Mouse (Mus musculus): ENCODE measurements around the gene Isg20. TPM values are rescaled to one million over a fixed set of nuclear protein-coding genes. Genes with fewer than 3 reads are reported as not detected.

The Isg20 gene
- polyA plus RNA-seq, 1 experiment from 2014 or later: 94.6 TPM

DNA sequence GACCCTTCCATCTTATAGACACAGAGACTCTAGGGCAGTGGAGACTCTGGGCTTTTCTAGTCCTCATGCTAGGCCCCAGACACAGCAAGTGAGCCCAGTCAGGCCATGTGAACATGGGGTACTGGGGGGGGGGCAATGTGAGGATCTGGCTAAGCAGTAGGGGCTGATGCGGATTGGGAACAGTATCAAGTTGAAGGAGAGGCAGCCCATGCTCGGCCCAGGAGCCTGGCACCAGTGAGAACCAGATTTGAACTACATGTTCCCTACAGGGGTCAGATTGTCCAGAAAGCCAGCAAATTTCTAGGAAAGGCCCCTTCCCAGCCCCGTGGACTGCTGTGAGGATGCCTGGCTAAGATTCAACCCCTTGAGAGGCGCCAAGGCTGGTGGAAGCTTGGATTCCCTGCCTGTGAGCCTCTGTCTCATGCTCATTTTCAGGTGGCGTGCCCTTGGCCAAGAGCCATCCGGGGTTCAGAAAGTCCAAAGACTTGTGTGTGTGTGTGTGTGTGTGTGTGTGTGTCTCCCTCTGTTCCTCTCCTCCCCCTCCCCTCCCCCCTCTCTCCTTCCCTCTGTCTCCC lies 45.4 kb downstream of the Isg20 start:
- 57% methylated on average over 6 of the region's 6 CpGs for WGBS (ENCODE audit: insufficient replicate concordance)

GRCm38 (mm10) chr7:78963891-78964290 lies 50.7 kb downstream of the Isg20 start:
- no peak overlapping the region for H3K27ac ChIP-seq (replicated peaks)
- no peaks in the 10 kb centered on the region for H3K4me1 ChIP-seq (replicated peaks)
- H3K9ac ChIP-seq: no peak overlapping the region
- no peaks in the 10 kb centered on the region for H3K27me3 ChIP-seq
- H3K4me3 ChIP-seq (replicated peaks): no peak overlapping the region
- WGBS (ENCODE audit: insufficient replicate concordance): 61% methylated on average over 3 of the region's 3 CpGs
- no peaks in the 10 kb centered on the region for H3K36me3 ChIP-seq (replicated peaks)
- no peaks in the 10 kb centered on the region for H3K9me3 ChIP-seq (replicated peaks)
- ATAC-seq (ENCODE audit: insufficient read depth): no peak
- H3K4me2 ChIP-seq: no peak overlapping the region

More for the DNA sequence above, 45.4 kb downstream of the Isg20 start:
- Histone ChIP-seq H3K4me1 (replicated peaks) (no peaks in the 10 kb centered on the region), H3K27me3 (no peaks in the 10 kb centered on the region), H3K9ac (no peak overlapping the region), H3K4me3 (replicated peaks) (no peak overlapping the region), H3K9me3 (replicated peaks) (no peaks in the 10 kb centered on the region), H3K27ac (replicated peaks) (no peak overlapping the region), H3K4me2 (no peak overlapping the region), H3K36me3 (replicated peaks) (no peaks in the 10 kb centered on the region)
- no peak for ATAC-seq (ENCODE audit: insufficient read depth)

Small RNA genes lying within 50 kb of the gene (microRNA-seq; reads per million reads assigned to microRNA genes)
- gene Mir7-2: 17.0 reads per million, percentile 33 among the genes with 10 or more reads in this experiment

Other genes starting within 250 kb of the Isg20 start
- gene Ntrk3, start 175.4 kb upstream of the Isg20 start, polyA plus RNA-seq (2015; fragmentation: Nextera tagmentation; extraction: Ambion mirVana): 0.09 and 0.12 TPM in 2 replicates
- gene Mrps11, start 130.3 kb upstream of the Isg20 start, polyA plus RNA-seq (2015; fragmentation: Nextera tagmentation; extraction: Ambion mirVana): 39.0 and 39.2 TPM in 2 replicates
- 39.5 and 40.5 TPM in 2 replicates for gene Mrpl46, start 129.9 kb upstream of the Isg20 start, polyA plus RNA-seq (2015; fragmentation: Nextera tagmentation; extraction: Ambion mirVana)
- gene Det1, start 66.2 kb upstream of the Isg20 start, polyA plus RNA-seq (2015; fragmentation: Nextera tagmentation; extraction: Ambion mirVana): 6.8 TPM in 2 replicates
- gene Aen, start 17.6 kb upstream of the Isg20 start, polyA plus RNA-seq (2015; fragmentation: Nextera tagmentation; extraction: Ambion mirVana): 15.9 and 19.3 TPM in 2 replicates
- gene Acan, start 140.1 kb downstream of the Isg20 start, polyA plus RNA-seq (2015; fragmentation: Nextera tagmentation; extraction: Ambion mirVana): 0.03 and 0.33 TPM in 2 replicates
- 0.16 and 0.40 TPM in 2 replicates for gene Hapln3, start 217.6 kb downstream of the Isg20 start, polyA plus RNA-seq (2015; fragmentation: Nextera tagmentation; extraction: Ambion mirVana)
- gene Mfge8, start 235.6 kb downstream of the Isg20 start, polyA plus RNA-seq (2015; fragmentation: Nextera tagmentation; extraction: Ambion mirVana): 82.5 and 90.8 TPM in 2 replicates